Mouse (Mus musculus): ENCODE data around the gene Hhat. TPM values are rescaled to one million over a fixed set of nuclear protein-coding genes. Genes with fewer than 3 reads are reported as not detected.
A peak's percentile ranks its signal among the peaks of the same experiment; 100 is the strongest.

The Hhat gene
- total and polyA plus RNA-seq, 3 experiments = 0.21 to 1.2 (median 1.1) TPM

DNA sequence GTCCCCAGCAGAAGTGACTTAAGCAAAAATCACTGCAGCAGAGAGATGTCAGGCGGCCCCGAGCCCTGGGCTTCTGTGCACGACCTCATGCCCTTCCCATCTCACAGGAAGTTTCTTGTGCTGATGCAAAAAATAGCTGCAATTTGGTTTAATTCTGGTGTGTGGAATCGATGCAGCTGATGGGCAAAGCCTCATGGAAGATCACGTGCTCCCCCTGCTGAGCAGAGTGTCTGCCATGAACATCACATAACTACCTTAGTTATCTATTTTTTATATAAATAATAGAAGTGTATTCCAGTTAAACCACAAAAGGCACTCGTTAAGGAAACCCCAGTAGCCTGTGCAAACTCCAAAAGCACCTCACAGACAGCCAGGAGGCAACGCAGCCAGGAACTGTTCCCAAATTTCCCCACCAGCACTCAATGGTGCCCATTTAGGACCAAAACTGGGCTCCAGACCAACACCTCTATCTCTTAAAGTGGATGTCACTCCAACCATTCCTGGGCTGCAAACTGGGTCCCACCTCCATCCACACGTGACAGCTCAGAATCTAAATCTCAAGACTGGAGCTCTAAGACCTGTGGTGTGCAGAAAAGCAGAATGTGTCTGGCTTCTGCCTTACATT, 118.9 kb downstream of the Hhat start:
- Histone ChIP-seq H3K79me2 (replicated peaks; ENCODE audit: control insufficient read depth, extremely low read depth, insufficient read depth, poor library complexity, severe bottlenecking) (no peaks in the 10 kb centered on the region), H3K9me3 (replicated peaks; ENCODE audit: low read length) (no peaks in the 10 kb centered on the region), H3K9ac (ENCODE audit: insufficient read depth, low read depth) (no peak overlapping the region), H3K27ac (ENCODE audit: insufficient read depth, low read depth) (no peak overlapping the region), H3K4me1 (ENCODE audit: control insufficient read depth in 1 of 2, insufficient read depth in 2 of 2) (no peaks in the 10 kb centered on the region), H3K4me2 (ENCODE audit: insufficient read depth, low read depth, poor library complexity, severe bottlenecking) (no peak overlapping the region), H3K27me3 (replicated peaks) (peaks cover 28% of the 10 kb centered on the region), H3K36me3 (replicated peaks in 1 of 2; ENCODE audit: control insufficient read depth in 1 of 2, insufficient read depth in 1 of 2, low read length in 1 of 2) (no peaks in the 10 kb centered on the region), H3K4me3 (replicated peaks in 1 of 3; ENCODE audit: low read depth in 2 of 3, low read length in 2 of 3, poor library complexity in 1 of 3) (no peak overlapping the region)
- in situ Hi-C loops (cut with MboI; ENCODE audit: low pct_ligation_motif_present, low pct_unique_long_range_greater_than_20kb, low sequenced_read_pairs) (no loop called here), dilution Hi-C loops (cut with MboI; ENCODE audit: extremely low pct_ligation_motif_present, extremely low pct_unique_long_range_greater_than_20kb, low sequenced_read_pairs) (no loop called here)
- DNase-seq (ENCODE audit: extremely low read depth) = no peak
- no peak for TF ChIP-seq POLR2AphosphoS2 (IDR thresholded peaks at IDR 0.05; ENCODE audit: low read depth, low read length)
- TF ChIP-seq CTCF (conservative IDR thresholded peaks at IDR 0.05 in 1 of 2, IDR thresholded peaks at IDR 0.05 in 1 of 2; ENCODE audit: low read depth in 2 of 2, low read length in 2 of 2) = peak in 1 of 2 experiments; percentile 8; a peak in 1 of 4 replicates
- no peak for TF ChIP-seq MEF2A (IDR thresholded peaks at IDR 0.05; ENCODE audit: borderline replicate concordance, low read depth, low read length)

DNA sequence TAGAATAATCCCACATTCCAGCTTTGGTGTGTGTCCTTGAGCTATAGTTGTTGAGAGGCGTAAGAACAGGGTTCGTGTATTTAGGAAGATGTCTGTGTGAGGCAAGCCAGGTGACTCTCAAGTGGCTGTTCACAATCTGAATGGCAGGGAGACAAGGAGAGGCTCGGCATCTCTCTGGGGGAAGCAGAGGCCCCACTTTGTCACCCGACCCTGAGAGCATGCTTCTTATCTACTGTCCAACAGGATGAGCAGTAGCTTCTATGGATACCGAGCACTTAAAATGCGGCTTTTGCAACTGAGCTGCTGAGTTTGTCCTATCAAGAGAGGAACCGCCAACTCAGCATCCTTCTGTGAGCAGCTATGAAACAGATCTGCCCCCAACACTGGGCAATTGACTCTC, 120.4 kb downstream of the Hhat start:
- TF ChIP-seq IRF4 (IDR thresholded peaks at IDR 0.05; ENCODE audit: low read depth, low read length) = 0 out of 2 replicates have a peak, but pooled peaks have one; percentile 25
- TF ChIP-seq MAZ (IDR thresholded peaks at IDR 0.05; ENCODE audit: low read depth, low read length) = no peak
- no peak for TF ChIP-seq RAD21 (IDR thresholded peaks at IDR 0.05; ENCODE audit: low read depth, low read length)
- dilution Hi-C loops (cut with MboI; ENCODE audit: extremely low pct_ligation_motif_present, extremely low pct_unique_long_range_greater_than_20kb, low sequenced_read_pairs) = no loop called here
- in situ Hi-C loops (cut with MboI; ENCODE audit: low pct_ligation_motif_present, low pct_unique_long_range_greater_than_20kb, low sequenced_read_pairs) = no loop called here

DNA sequence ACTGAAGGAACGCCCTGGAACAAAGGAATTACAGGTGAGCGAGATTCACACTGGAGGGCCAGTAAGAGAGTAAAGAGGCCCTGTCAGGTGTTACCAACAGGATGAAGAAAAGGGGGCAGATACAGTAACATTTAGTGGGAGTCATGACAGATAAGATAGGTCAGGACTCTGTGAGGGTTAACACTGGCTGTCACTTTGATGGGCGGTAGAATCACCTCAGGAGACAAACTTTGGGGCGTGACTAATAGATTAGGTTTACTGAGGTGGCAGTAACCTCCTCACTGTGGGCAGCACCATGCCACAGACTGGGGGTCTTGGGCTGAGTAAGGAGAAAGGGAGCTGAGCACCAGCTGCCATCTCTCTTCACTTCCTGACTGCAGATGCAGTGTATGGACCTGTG, 121.0 kb downstream of the Hhat start:
- Histone ChIP-seq H3K36me3 (replicated peaks in 1 of 2; ENCODE audit: control insufficient read depth in 1 of 2, insufficient read depth in 1 of 2, low read length in 1 of 2) (no peaks in the 10 kb centered on the region), H3K4me2 (ENCODE audit: insufficient read depth, low read depth, poor library complexity, severe bottlenecking) (no peak overlapping the region), H3K4me1 (ENCODE audit: control insufficient read depth in 1 of 2, insufficient read depth in 2 of 2) (no peaks in the 10 kb centered on the region), H3K27me3 (replicated peaks) (peaks cover 24% of the 10 kb centered on the region), H3K9ac (ENCODE audit: insufficient read depth, low read depth) (no peak overlapping the region), H3K4me3 (replicated peaks in 1 of 3; ENCODE audit: low read depth in 2 of 3, low read length in 2 of 3, poor library complexity in 1 of 3) (no peak overlapping the region), H3K9me3 (replicated peaks; ENCODE audit: low read length) (no peaks in the 10 kb centered on the region), H3K79me2 (replicated peaks; ENCODE audit: control insufficient read depth, extremely low read depth, insufficient read depth, poor library complexity, severe bottlenecking) (no peaks in the 10 kb centered on the region), H3K27ac (ENCODE audit: insufficient read depth, low read depth) (no peak overlapping the region)
- DNase-seq (ENCODE audit: extremely low read depth) = no peak
- dilution Hi-C loops (cut with MboI; ENCODE audit: extremely low pct_ligation_motif_present, extremely low pct_unique_long_range_greater_than_20kb, low sequenced_read_pairs) (no loop called here), in situ Hi-C loops (cut with MboI; ENCODE audit: low pct_ligation_motif_present, low pct_unique_long_range_greater_than_20kb, low sequenced_read_pairs) (no loop called here)
- TF ChIP-seq PAX5 (IDR thresholded peaks at IDR 0.05; ENCODE audit: low read length) (no peak), USF2 (conservative IDR thresholded peaks at IDR 0.05; ENCODE audit: low read depth, low read length) (no peak), KAT2A (IDR thresholded peaks at IDR 0.05; ENCODE audit: insufficient replicate concordance, low read length) (no peak)

More for the DNA sequence above, 120.4 kb downstream of the Hhat start:
- no peaks in the 10 kb centered on the region for H3K36me3 ChIP-seq (replicated peaks in 1 of 2; ENCODE audit: control insufficient read depth in 1 of 2, insufficient read depth in 1 of 2, low read length in 1 of 2)
- H3K9ac ChIP-seq (ENCODE audit: insufficient read depth, low read depth) = no peak overlapping the region
- DNase-seq (ENCODE audit: extremely low read depth) = no peak
- H3K4me1 ChIP-seq (ENCODE audit: control insufficient read depth in 1 of 2, insufficient read depth in 2 of 2) = no peaks in the 10 kb centered on the region
- no peak overlapping the region for H3K27ac ChIP-seq (ENCODE audit: insufficient read depth, low read depth)
- H3K9me3 ChIP-seq (replicated peaks; ENCODE audit: low read length) = no peaks in the 10 kb centered on the region
- H3K27me3 ChIP-seq (replicated peaks) = peaks cover 24% of the 10 kb centered on the region
- no peak overlapping the region for H3K4me2 ChIP-seq (ENCODE audit: insufficient read depth, low read depth, poor library complexity, severe bottlenecking)
- H3K79me2 ChIP-seq (replicated peaks; ENCODE audit: control insufficient read depth, extremely low read depth, insufficient read depth, poor library complexity, severe bottlenecking) = no peaks in the 10 kb centered on the region
- no peak overlapping the region for H3K4me3 ChIP-seq (replicated peaks in 1 of 3; ENCODE audit: low read depth in 2 of 3, low read length in 2 of 3, poor library complexity in 1 of 3)
